Mouse (Mus musculus): ENCODE measurements around the gene Slc6a2. TPM values are rescaled to one million over a fixed set of nuclear protein-coding genes. Genes with fewer than 3 reads are reported as not detected.

Gene Slc6a2
- polyA plus RNA-seq, 1 experiment = 0.42 TPM

GRCm38 (mm10) chr8:93030664-93031063 lies 70.8 kb downstream of the Slc6a2 start:
- DNase-seq (ENCODE audit: low read depth) = no peak

- no peak for DNase-seq (ENCODE audit: low read depth)
These were observed 79.0 kb downstream of the Slc6a2 start for GRCm38 (mm10) chr8:93038831-93039230.

DNA sequence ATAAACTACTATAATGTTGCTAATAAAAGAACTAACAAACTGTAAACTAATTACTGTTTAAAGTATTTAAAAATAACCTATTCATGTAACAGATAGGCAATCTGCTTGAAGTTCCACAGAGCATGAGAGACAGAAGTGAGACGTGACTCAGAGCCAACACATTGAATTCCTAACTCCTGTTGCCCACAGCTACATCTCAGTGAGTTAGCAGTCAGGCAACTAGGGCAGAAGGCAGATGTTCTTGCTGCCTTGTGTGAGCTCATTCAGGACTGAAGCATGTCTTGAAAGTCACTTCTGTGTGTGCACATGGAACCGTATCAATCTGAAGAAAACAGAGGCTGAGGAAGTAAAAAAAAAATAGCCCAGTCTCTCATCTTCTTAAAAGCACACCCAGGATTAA lies 80.4 kb downstream of the Slc6a2 start:
- DNase-seq (ENCODE audit: low read depth) = no peak

- no peak for DNase-seq (ENCODE audit: low read depth)
These were observed 81.1 kb downstream of the Slc6a2 start for GRCm38 (mm10) chr8:93040776-93041567.

DNA sequence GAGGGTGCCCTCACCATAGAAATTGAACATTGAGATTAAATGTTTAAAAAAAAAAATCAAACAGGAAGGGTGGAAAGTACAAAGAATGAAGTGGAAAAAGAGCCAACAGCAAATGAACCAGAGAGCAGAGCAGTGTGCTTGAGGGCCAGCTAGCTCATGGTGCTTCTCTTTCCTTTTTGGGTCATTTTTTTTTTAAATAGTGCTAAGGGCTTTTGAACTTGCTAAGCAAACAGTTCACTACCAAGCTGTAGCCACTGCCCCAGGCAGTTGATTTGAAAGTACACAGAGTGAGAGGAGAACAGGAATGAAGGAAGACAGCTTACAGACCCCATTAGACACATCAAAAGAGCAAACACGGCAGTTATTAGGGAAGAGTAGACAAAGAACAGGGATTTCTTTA lies 83.2 kb downstream of the Slc6a2 start:
- no peak for DNase-seq (ENCODE audit: low read depth)

- no peak for DNase-seq (ENCODE audit: low read depth)
These were observed 88.2 kb downstream of the Slc6a2 start, which contains the start of gene Ces1a for GRCm38 (mm10) chr8:93048092-93048491. Ces1a (minus strand) TSS chr8:93048192.

GRCm38 (mm10) chr8:93048510-93049416 lies 88.9 kb downstream of the Slc6a2 start:
- DNase-seq (ENCODE audit: low read depth) = no peak

Other genes with a start within 250 kb of the Slc6a2 start
- gene Mmp2, start 132.8 kb upstream of the Slc6a2 start, polyA plus RNA-seq (2012; rRNA removed) = 51.3 and 53.6 TPM in 2 replicates
- 1.8 and 2.7 TPM in 2 replicates for gene Lpcat2, start 104.7 kb upstream of the Slc6a2 start, polyA plus RNA-seq (2012; rRNA removed)
- gene Capns2, start 58.7 kb upstream of the Slc6a2 start, polyA plus RNA-seq (2012; rRNA removed) = 0.13 and 0.15 TPM in 2 replicates
- not detected in 2 replicates for gene Ces1a, start 88.1 kb downstream of the Slc6a2 start, polyA plus RNA-seq (2012; rRNA removed)
- 0.27 and 0.35 TPM in 2 replicates for gene Ces1b, start 119.9 kb downstream of the Slc6a2 start, polyA plus RNA-seq (2012; rRNA removed)
- 1.7 TPM in 1 of 2 replicates, not detected in the other for gene Ces1c, start 171.2 kb downstream of the Slc6a2 start, polyA plus RNA-seq (2012; rRNA removed)
- 764 and 996 TPM in 2 replicates for gene Ces1d, start 237.8 kb downstream of the Slc6a2 start, polyA plus RNA-seq (2012; rRNA removed)

Data from gonadal fat pad, adult 2 months (tissue).